Mouse (Mus musculus) stomach, embryonic 14.5 days (tissue): ENCODE results near the gene Meis1. TPM values are rescaled to one million over a fixed set of nuclear protein-coding genes. Genes with fewer than 3 reads are reported as not detected.

Experiments
- ATAC-seq: fragments of 200-750 bp; cut with Nextera tagmentation; 2 replicates; pipeline ENCODE4 v1.8.0; 2017; ENCODE audit warnings: low read depth, moderate TSS enrichment; ENCODE audit not compliant: insufficient number of reproducible peaks, insufficient read depth, low FRiP score
- H3K27ac ChIP-seq: fragments of 300-500 bp; sonication (generic); 2 replicates; pipeline ENCODE4 v1.5.1; 2014; ENCODE audit warnings: mild to moderate bottlenecking, low read length, moderate library complexity, mixed read lengths
- H3K27me3 ChIP-seq: fragments of 300-500 bp; sonication (generic); 2 replicates; pipeline ENCODE4 v1.6.1; 2014; ENCODE audit warnings: low read length, control low read depth, mixed read lengths; ENCODE audit not compliant: control insufficient read depth, insufficient read depth
- H3K36me3 ChIP-seq: fragments of 300-500 bp; sonication (generic); 2 replicates; pipeline ENCODE4 v1.6.1; 2014; ENCODE audit warnings: mild to moderate bottlenecking, control low read depth, low read length, moderate library complexity, mixed read lengths; ENCODE audit not compliant: control insufficient read depth, insufficient read depth
- H3K4me1 ChIP-seq: fragments of 300-500 bp; sonication (generic); 2 replicates; pipeline ENCODE4 v1.6.1; 2014; ENCODE audit warnings: low read length, control low read depth, mixed read lengths; ENCODE audit not compliant: control insufficient read depth, insufficient read depth
- H3K4me2 ChIP-seq: fragments of 300-500 bp; sonication (generic); replicated peaks from 2 replicates; pipeline ENCODE4 v1.6.1; 2014; ENCODE audit warnings: low read depth, low read length, control low read depth
- H3K4me3 ChIP-seq: fragments of 300-500 bp; sonication (generic); 2 replicates; pipeline ENCODE4 v1.5.1; 2014; ENCODE audit warnings: low read depth, low read length, control low read depth
- H3K9ac ChIP-seq: fragments of 300-500 bp; sonication (generic); replicated peaks from 2 replicates; pipeline ENCODE4 v1.6.1; 2014; ENCODE audit warnings: low read depth, mild to moderate bottlenecking, control low read depth, low read length, moderate library complexity, mixed read lengths
- H3K9me3 ChIP-seq: fragments of 300-500 bp; sonication (generic); 2 replicates; pipeline ENCODE4 v1.6.1; 2016; ENCODE audit warnings: low read depth, low read length, control low read depth; ENCODE audit not compliant: control insufficient read depth
- WGBS: fragments of 180-500 bp; shearing (Covaris S2); extraction: QIAGEN DNeasy Blood & Tissue Kit; methylation state at CpG from one replicate; pipeline ENCODE4 v1.1.7; 2014; 5-methylcytosine and 5-hydroxymethylcytosine counted together
- polyA plus RNA-seq: library from polyadenylated mRNA; unstranded; fragments of >200 nt; fragmentation: Nextera tagmentation; extraction: Ambion mirVana; gene quantifications from 2 replicates; pipeline ENCODE4 v1.2.1, GENCODE M21; 2014

Gene Meis1
- polyA plus RNA-seq, 1 experiment from 2014 or later, result 155 TPM

DNA sequence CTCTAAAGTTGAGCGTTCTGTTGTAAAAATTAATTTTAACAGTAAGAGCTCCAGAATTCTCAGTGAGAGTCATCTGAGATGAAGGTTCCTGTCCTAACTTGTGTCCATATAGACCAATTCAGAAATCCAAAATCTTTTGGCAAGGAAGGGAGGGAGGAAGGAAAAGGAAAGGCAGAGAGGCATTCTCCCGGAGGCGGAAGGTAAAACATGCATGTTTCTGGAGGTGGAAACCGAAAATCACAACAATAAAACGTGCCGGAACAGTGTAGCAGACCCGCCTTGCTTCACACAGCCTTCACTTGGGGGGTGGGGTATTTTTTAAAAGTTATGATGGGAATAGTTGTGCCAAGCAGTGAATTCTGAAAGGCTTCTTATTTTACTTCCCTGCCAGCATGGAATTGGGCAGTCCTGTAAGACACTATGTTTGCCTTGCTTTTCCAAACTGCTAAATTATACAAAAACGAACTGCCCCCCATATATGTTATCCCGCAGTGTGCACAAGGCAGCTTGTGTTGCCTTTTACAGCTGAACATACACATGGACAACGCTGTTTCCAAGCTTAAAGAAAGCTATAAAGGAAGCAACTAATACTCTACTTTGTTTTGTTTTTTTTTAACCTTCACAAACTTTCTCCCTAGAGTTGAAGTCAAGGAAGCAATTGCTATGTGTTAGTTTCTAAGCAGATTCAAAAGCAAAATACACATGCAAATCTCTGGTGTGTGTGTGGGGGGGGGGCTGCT lies 2.1 kb downstream of the Meis1 start:
- under 1% methylated on average over 10 of the region's 10 CpGs for WGBS
- no peaks in the 10 kb centered on the region for H3K27me3 ChIP-seq
- peak overlapping the region; percentile 100 for H3K9ac ChIP-seq
- ATAC-seq, result no peak
- no peaks in the 10 kb centered on the region for H3K9me3 ChIP-seq
- peaks cover 24% of the 10 kb centered on the region for H3K36me3 ChIP-seq
- peak overlapping the region; percentile 46 for H3K4me3 ChIP-seq
- peaks cover 10% of the 10 kb centered on the region; the same call in 1 of the 2 replicates for H3K4me1 ChIP-seq
- peak overlapping the region; percentile 100 for H3K27ac ChIP-seq
- H3K4me2 ChIP-seq, result peak overlapping the region; percentile 58

DNA sequence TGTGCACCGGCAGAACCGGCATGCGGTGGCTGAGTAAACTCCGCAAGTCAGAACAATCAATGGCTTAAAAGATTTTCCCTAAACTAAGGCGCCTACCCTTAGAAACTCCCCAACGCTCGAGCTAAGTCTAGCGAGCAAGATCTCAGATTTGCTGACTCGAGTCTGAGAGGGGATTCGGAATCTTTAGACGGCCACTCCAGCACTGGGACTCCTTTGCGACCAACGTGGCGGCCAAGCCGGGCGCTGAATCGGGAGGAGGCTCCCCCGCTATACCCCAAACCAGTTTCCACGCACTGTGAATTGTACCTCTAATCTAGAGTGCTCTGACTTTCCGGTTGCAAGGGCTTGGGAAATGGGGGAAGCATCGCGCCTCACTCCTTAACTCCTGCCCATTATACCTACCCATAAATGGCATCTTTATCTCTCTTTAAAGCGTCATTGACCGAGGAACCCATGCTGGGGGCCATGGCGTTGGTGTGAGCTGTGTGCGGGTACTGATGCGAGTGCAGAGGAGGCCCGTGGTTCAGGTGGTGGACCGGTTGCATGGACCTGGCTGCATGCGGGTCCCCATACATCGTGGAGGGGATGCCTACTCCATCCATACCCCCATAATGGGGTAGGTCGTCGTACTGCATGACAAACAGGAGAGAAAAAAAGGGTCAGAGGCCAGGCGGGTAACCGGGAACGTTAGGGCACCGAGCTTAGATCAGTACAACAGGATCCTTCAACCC lies 2.9 kb downstream of the Meis1 start:
- no peak for ATAC-seq
- Histone ChIP-seq H3K4me2 (peak overlapping the region; percentile 58), H3K4me1 (peaks cover 11% of the 10 kb centered on the region; the same call in 1 of the 2 replicates), H3K4me3 (peak overlapping the region; percentile 46), H3K27me3 (no peaks in the 10 kb centered on the region), H3K9me3 (no peaks in the 10 kb centered on the region), H3K27ac (peak overlapping the region; percentile 100), H3K9ac (peak overlapping the region; percentile 100), H3K36me3 (peaks cover 30% of the 10 kb centered on the region)
- WGBS, result 1% methylated on average over 37 of the region's 37 CpGs

DNA sequence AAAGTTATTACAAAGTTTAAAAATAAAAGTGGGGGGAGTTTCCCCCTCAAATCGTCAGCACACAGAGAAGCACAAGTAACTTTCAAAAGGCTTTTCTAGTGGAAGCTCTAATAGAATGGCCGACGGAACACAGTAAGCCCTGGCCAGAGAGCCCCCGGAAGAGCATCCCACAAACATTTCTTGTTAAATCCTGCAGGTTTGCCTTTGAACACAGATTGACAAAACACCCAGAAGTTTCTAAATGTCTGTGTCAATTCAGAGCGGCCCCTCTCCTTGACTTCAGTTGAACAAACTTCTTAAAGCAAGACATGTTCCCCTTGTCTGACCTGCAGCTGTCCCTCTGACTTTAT lies 3.4 kb downstream of the Meis1 start:
- H3K36me3 ChIP-seq, result peaks cover 34% of the 10 kb centered on the region
- H3K27me3 ChIP-seq, result no peaks in the 10 kb centered on the region
- no peak for ATAC-seq
- H3K9ac ChIP-seq, result peak overlapping the region; percentile 100
- H3K9me3 ChIP-seq, result no peaks in the 10 kb centered on the region
- H3K4me3 ChIP-seq, result peak overlapping the region; percentile 46
- peak overlapping the region; percentile 100 for H3K27ac ChIP-seq
- H3K4me1 ChIP-seq, result peaks cover 12% of the 10 kb centered on the region; the same call in 1 of the 2 replicates
- 2% methylated on average over 5 of the region's 5 CpGs for WGBS
- H3K4me2 ChIP-seq, result peak overlapping the region; percentile 58

DNA sequence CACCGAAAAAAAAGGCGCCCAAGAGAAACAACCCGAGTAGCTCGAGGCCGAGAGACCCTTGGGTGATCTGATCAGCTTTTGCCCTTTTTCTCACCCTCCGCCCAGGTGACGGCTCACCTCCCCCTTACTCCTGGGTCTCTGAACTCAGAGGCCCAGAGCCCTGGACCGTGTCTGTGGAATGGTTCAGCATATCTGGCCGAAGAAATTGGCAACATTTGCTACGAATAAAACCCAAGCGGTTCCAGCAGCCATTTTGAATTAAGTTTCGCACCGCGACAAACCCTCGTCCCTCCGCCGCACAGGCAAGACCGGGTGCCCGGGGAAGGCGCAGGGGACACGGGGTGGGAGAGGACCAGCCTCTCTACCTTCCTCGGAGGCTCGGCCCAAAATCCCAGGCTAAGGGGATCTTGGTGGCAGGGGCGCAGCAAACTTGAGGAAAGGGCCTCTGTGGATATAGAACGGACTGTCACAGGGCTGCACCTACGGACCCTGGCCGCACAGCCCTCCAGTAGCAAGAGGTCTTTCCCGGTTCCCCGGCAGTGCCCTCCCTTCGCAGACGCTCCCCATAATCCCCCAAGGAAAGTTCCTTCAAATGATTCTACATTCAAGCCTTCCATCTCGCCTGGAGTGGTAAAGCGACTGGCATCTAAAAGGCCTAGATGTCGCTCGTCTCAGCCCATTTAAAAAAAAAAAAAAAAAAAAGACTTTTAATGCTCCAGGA lies 4.2 kb downstream of the Meis1 start:
- H3K9me3 ChIP-seq, result no peaks in the 10 kb centered on the region
- peak overlapping the region; percentile 58 for H3K4me2 ChIP-seq
- peak overlapping the region; percentile 46 for H3K4me3 ChIP-seq
- H3K27ac ChIP-seq, result peak overlapping the region; percentile 100
- H3K4me1 ChIP-seq, result peaks cover 12% of the 10 kb centered on the region; the same call in 1 of the 2 replicates
- H3K27me3 ChIP-seq, result no peaks in the 10 kb centered on the region
- H3K36me3 ChIP-seq, result peaks cover 40% of the 10 kb centered on the region
- peak overlapping the region; percentile 100 for H3K9ac ChIP-seq
- ATAC-seq, result no peak
- WGBS, result under 1% methylated on average over 35 of the region's 35 CpGs

DNA sequence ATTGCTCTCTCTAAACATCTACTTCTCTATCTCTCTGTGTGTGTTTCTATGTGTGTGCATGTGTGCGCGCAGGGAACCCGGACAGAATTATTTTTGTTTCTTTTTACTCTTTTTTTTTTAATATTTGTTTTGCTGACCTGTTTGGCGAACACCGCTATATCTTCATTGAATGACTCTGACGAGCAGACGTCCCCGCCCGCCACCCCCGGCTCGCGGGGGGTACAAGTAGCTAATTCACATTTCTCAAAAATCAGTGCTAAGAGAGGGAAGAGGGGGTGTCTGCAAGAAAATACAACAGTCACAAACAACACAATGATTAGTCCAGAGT lies 4.7 kb downstream of the Meis1 start:
- Histone ChIP-seq H3K27ac (peak overlapping the region; percentile 100), H3K27me3 (no peaks in the 10 kb centered on the region), H3K36me3 (peaks cover 40% of the 10 kb centered on the region), H3K9me3 (no peaks in the 10 kb centered on the region), H3K4me1 (peaks cover 12% of the 10 kb centered on the region; the same call in 1 of the 2 replicates), H3K4me3 (peak overlapping the region; percentile 46), H3K4me2 (peak overlapping the region; percentile 58), H3K9ac (peak overlapping the region; percentile 100)
- WGBS, result 3% methylated on average over 12 of the region's 12 CpGs
- no peak for ATAC-seq

DNA sequence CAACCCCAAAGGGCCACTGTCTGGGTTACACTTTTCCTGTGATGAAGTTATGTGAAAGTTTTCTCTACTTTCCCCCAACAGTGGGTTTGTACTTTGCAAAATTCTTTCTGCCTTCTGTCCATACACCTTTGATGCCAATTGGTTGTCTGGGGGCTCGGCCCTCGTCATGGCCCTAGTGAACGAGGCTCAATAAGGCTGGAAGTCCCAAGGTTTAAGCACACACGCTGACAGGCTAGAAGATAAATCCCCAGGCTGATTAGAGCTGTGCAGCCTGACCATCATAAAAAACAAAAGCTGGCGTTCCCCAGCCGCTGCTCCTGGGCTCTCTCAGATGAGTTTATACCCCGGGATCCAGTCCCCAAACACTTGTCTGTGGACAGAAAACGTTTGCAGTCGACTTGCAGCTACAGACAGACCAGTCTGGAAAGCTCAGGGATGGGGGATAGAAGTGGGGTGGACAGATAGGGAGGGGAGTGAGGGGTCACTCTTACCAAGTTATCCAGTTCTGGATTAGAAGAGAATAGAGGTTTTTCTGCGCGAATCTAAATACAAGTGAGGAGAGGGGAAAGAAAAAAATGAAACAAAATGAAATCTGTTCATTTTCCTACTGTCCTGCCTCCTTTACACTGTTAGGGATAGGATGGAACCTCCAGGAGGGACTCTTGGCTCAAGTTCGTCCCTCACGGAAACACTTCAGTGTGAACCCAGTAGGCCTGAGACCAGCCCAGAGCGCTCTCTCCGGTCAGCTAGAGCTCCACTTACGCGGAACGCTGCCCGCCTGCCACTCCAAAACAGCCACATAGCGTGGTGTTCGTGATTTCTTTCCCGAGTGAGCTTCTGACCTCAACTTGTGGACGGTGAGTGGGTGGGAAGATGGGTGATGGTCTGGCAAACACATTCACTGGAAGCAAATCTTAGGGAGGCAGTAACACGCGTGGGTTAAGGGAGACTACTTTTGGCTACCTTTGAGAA lies 5.4 kb downstream of the Meis1 start:
- H3K4me3 ChIP-seq, result peak overlapping the region; percentile 46
- no peaks in the 10 kb centered on the region for H3K9me3 ChIP-seq
- no peaks in the 10 kb centered on the region for H3K27me3 ChIP-seq
- peak overlapping the region; percentile 58 for H3K4me2 ChIP-seq
- 5% methylated on average over 25 of the region's 25 CpGs for WGBS
- H3K4me1 ChIP-seq, result peaks cover 19% of the 10 kb centered on the region; the same call in 1 of the 2 replicates
- peak; percentile 50; the same call in 1 of the 2 replicates for ATAC-seq
- peaks cover 40% of the 10 kb centered on the region for H3K36me3 ChIP-seq
- peak overlapping the region; percentile 100 for H3K27ac ChIP-seq
- peak overlapping the region; percentile 100 for H3K9ac ChIP-seq

DNA sequence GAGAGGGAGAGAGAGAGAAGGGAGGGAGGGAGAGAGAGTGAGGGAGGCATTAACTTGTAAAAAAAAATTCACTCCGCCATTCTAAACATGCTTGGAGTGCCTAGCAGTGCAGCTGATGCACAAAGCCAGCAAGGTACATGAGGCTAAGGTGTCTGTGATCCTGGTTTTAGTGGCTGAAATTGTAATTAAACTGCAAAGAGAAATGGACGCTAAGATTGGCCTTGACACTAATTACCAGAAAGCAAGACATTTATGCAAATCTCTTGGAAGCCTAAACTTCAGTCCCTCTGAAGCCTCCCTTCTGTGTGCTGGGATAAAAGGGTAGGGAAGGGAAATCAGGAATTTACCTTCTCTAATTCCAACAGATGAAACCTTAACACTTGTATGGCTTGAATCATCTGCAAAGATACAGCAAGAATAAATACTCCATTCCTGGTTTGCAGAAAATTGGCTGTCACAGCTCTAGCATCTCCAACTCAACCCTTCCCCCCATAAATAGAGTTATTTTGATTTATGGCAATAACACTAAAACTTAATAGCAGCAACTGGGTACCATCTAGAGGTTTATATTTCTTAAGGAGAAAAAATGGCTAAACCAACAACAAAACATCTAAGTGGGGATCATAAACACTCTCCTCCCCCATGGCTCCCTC lies 6.2 kb downstream of the Meis1 start:
- 8% methylated on average over 2 of the region's 2 CpGs for WGBS
- peak overlapping the region; percentile 46 for H3K4me3 ChIP-seq
- peaks cover 41% of the 10 kb centered on the region for H3K36me3 ChIP-seq

More for the DNA sequence above, 6.2 kb downstream of the Meis1 start:
- Histone ChIP-seq H3K9me3 (no peaks in the 10 kb centered on the region), H3K9ac (peak overlapping the region; percentile 100), H3K4me2 (peak overlapping the region; percentile 58), H3K27me3 (no peaks in the 10 kb centered on the region), H3K27ac (peak overlapping the region; percentile 100), H3K4me1 (peaks cover 23% of the 10 kb centered on the region; the same call in 1 of the 2 replicates)
- ATAC-seq, result no peak
